Mouse (Mus musculus) heart, postnatal 0 days (tissue): ENCODE measurements around the gene Csnk1g2. TPM values are rescaled to one million over a fixed set of nuclear protein-coding genes. Genes with fewer than 3 reads are reported as not detected.

Experiments used
- ATAC-seq: fragments of 200-750 bp; cut with Nextera tagmentation; 2 replicates; pipeline ENCODE4 v1.8.0; 2017; ENCODE audit warnings: low read depth, moderate number of reproducible peaks, moderate library complexity; ENCODE audit not compliant: insufficient read depth
- DNase-seq: peaks from one replicate; pipeline ENCODE4 v3.0.0-alpha.2; 2016; ENCODE audit warnings: low spot score
- H3K27ac ChIP-seq: fragments of 300-500 bp; sonication (generic); 2 replicates; pipeline ENCODE4 v1.5.1; 2014; ENCODE audit warnings: low read depth, mild to moderate bottlenecking
- H3K27me3 ChIP-seq: fragments of 300-500 bp; sonication (generic); 2 replicates; pipeline ENCODE4 v1.6.1; 2014; ENCODE audit warnings: low read length, mixed read lengths; ENCODE audit not compliant: control insufficient read depth, insufficient read depth
- H3K36me3 ChIP-seq: fragments of 300-500 bp; sonication (generic); replicated peaks from 2 replicates; pipeline ENCODE4 v1.6.1; 2014; ENCODE audit warnings: low read length, mixed read lengths; ENCODE audit not compliant: control insufficient read depth, insufficient read depth
- H3K4me1 ChIP-seq: fragments of 300-500 bp; sonication (generic); 2 replicates; pipeline ENCODE4 v1.6.1; 2014; ENCODE audit warnings: antibody characterized with exemption; ENCODE audit not compliant: control insufficient read depth, insufficient read depth
- H3K4me2 ChIP-seq: fragments of 300-500 bp; sonication (generic); 2 replicates; pipeline ENCODE4 v1.6.1; 2014; ENCODE audit warnings: low read depth, mild to moderate bottlenecking, low read length, moderate library complexity
- H3K4me3 ChIP-seq: fragments of 300-500 bp; sonication (generic); 2 replicates; pipeline ENCODE4 v1.5.1; 2014; ENCODE audit warnings: low read depth, low read length
- H3K9ac ChIP-seq: fragments of 300-500 bp; sonication (generic); replicated peaks from 2 replicates; pipeline ENCODE4 v1.6.1; 2014; ENCODE audit warnings: low read depth, low read length, mixed read lengths
- H3K9me3 ChIP-seq: fragments of 300-500 bp; sonication (generic); replicated peaks from 2 replicates; pipeline ENCODE4 v1.6.1; 2016; ENCODE audit warnings: low read length; ENCODE audit not compliant: control insufficient read depth
- CTCF ChIP-seq: IDR thresholded peaks from 2 replicates; pipeline ENCODE4 v1.5.1; 2016; ENCODE audit warnings: antibody characterized with exemption, control low read depth, low read depth
- EP300 ChIP-seq: IDR thresholded peaks from 2 replicates; pipeline ENCODE4 v1.6.1; 2016; ENCODE audit warnings: antibody characterized with exemption, low read depth
- WGBS: fragments of 180-500 bp; shearing (Covaris S2); extraction: QIAGEN DNeasy Blood & Tissue Kit; methylation state at CpG from one replicate; pipeline ENCODE4 v1.1.7; 2014; 5-methylcytosine and 5-hydroxymethylcytosine counted together
- polyA plus RNA-seq: library from polyadenylated mRNA; unstranded; fragments of >200 nt; fragmentation: Nextera tagmentation; extraction: Ambion mirVana; gene quantifications from 2 replicates; pipeline ENCODE4 v1.2.1, GENCODE M21; 2015
- total RNA-seq: library from RNA; depleted of rRNA; stranded (reverse); fragments of >200 nt; gene quantifications from 2 replicates; pipeline ENCODE4 v1.2.3, GENCODE M21; 2014; ENCODE audit warnings: low replicate concordance

The Csnk1g2 gene
- total and polyA plus RNA-seq, 2 experiments from 2014 or later: 75.6 to 141 TPM

DNA sequence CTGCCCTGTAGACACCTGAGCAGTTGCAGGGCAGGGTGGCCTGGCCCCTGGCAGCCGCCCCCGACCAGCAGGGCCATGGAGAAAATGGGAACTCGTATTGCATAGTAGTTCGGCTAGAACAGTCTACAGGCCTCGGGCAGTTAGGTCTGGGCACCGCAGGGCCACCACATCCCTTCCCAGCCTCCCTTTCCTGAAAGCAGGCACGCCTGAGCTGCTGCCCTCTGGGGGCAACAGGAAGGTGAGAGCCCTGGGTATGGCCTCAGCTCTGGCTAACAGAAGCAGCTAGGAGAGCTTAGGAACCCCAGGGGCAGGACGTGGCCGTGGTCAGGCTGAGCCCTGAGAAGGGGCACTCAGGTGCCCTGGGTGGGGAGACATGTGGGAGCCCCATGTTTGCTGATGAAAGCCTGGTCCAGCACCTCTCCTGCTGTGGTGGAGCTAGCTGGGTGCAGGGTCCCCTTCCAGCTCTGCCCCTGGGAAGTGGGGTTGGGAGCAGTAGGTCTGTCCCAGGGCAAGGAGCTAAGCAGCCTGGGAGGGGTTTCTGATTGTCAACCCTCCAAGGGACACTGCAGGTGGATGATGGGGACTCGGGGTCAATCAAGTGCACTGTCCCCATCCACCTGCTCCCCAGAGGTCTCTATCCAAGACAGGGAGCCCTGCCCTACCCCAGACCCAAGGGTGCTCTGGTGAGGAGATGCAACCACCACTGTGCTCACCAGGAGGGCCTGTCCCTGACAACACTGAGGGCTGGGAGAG is 43.5 kb downstream of the Csnk1g2 start:
- peaks cover 50% of the 10 kb centered on the region for H3K36me3 ChIP-seq
- H3K27me3 ChIP-seq: no peaks in the 10 kb centered on the region
- DNase-seq (no peak), ATAC-seq (no peak)
- H3K4me1 ChIP-seq: peaks cover 34% of the 10 kb centered on the region
- WGBS: 70% methylated on average over 10 of the region's 10 CpGs
- H3K9me3 ChIP-seq: no peaks in the 10 kb centered on the region
- H3K4me2 ChIP-seq: no peak overlapping the region
- TF ChIP-seq CTCF: peak; percentile 22; the same call in 1 of the 2 replicates
- no peak for TF ChIP-seq EP300
- peak overlapping the region; percentile 7; the same call in 1 of the 2 replicates for H3K9ac ChIP-seq
- H3K27ac ChIP-seq: peak overlapping the region; percentile 98
- no peak overlapping the region for H3K4me3 ChIP-seq

DNA sequence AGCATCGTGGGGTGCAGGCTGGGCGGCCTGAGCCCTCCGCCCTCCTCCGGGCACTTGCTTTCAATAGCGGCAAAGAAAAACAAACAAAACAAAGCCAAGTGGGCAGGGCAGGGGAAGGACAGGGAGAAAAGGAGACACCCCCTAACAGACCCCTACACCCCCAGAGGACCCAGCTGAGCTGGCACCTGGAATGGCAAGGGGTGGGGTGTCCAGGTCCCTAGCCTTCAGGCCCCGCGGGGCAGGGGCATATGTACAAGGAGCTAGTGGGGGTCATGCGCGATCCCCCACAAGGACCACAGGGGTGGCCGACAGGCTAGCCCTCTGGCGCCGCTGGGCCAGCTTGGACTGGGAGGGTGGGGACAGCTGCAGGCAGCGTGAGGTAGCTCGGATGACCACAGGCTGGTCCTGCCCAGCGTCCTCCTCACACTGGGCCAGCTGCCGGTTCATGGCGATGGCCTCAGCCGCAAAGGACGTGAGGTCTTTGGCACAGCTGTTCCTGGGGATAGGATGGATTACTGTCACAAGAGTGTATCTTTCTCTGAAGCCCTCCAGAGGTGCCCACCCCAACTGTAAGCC is 44.3 kb downstream of the Csnk1g2 start:
- no peak for ATAC-seq
- Histone ChIP-seq H3K4me1 (peaks cover 38% of the 10 kb centered on the region), H3K27ac (no peak overlapping the region; the same call in 1 of the 2 replicates), H3K9me3 (no peaks in the 10 kb centered on the region), H3K4me2 (no peak overlapping the region), H3K9ac (no peak overlapping the region), H3K4me3 (no peak overlapping the region), H3K27me3 (no peaks in the 10 kb centered on the region), H3K36me3 (peaks cover 56% of the 10 kb centered on the region)
- TF ChIP-seq CTCF: no peak
- no peak for TF ChIP-seq EP300
- WGBS: 81% methylated on average over 19 of the region's 19 CpGs
- no peak for DNase-seq

- Histone ChIP-seq H3K4me3 (no peak overlapping the region), H3K27ac (no peak overlapping the region), H3K9me3 (no peaks in the 10 kb centered on the region), H3K27me3 (no peaks in the 10 kb centered on the region), H3K9ac (no peak overlapping the region), H3K36me3 (peaks cover 59% of the 10 kb centered on the region), H3K4me1 (peaks cover 45% of the 10 kb centered on the region), H3K4me2 (no peak overlapping the region)
- no peak for TF ChIP-seq CTCF
- 83% methylated on average over 11 of the region's 11 CpGs for WGBS
- ATAC-seq (no peak), DNase-seq (no peak)
Measured at GRCm38 (mm10) chr10:80668614-80669013, 46.0 kb downstream of the Csnk1g2 start.

DNA sequence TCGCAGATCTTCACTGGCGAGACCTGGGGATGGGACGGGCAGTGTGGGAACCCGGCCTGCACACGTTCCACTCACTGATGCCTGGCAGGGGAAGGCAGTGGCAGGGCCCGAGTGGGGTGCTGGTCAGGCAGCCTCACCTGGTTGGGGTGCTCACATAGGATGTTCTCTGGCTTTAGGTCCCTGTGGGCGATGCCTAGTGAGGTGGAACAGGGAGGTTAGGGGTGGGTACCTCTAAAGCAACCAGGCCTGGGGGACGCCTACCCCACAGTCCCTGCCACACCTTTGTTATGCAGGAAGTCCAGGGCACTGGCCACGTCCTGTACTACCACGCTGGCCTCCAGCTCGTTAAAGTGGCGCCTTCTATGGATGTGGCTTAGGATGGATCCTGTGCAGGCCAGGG is 46.4 kb downstream of the Csnk1g2 start:
- DNase-seq (no peak), ATAC-seq (no peak)
- WGBS: 86% methylated on average over 12 of the region's 12 CpGs
- Histone ChIP-seq H3K4me2 (no peak overlapping the region), H3K9me3 (no peaks in the 10 kb centered on the region), H3K4me1 (peaks cover 45% of the 10 kb centered on the region), H3K27me3 (no peaks in the 10 kb centered on the region), H3K9ac (no peak overlapping the region), H3K4me3 (no peak overlapping the region), H3K36me3 (peaks cover 59% of the 10 kb centered on the region), H3K27ac (no peak overlapping the region)
- TF ChIP-seq EP300 (no peak), CTCF (no peak)

DNA sequence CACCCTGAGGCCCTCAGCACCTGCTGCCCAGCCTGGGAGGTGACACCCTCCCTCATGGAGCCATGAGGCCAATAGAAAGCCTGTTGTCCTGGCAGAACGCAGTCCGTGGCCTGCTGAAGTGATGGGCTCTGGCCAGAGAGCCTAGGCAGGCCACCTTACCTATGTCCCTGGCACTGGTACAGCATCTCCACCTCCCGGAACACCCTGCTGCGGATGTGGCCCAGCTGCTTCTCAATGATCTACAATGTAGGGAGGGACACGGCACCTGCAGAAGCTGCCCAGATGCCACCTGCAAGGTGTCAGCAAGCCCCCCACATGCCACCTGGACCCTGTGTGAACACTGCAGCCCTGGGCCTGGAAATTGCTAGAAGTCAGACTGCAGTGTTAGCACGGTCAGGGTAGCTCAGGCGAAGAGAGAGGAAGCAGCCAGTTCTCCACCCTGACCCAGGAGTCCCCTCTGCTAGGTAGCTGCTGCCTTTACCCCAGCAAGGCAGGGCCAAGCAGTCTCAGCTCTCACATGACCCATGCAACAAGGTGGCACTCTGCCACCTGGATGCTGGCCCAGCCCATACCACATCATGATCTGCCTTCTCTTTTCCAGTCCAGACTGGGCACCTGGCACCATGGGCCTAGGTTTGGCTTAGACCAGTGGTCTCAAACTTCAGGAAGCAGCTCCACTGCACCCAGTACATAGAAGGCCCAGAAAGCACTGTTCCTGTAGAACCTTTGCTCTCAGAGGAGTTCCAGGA is 47.3 kb downstream of the Csnk1g2 start:
- Histone ChIP-seq H3K9me3 (no peaks in the 10 kb centered on the region), H3K4me2 (no peak overlapping the region), H3K27ac (peak overlapping the region; percentile 51), H3K4me1 (peaks cover 50% of the 10 kb centered on the region), H3K9ac (no peak overlapping the region), H3K4me3 (no peak overlapping the region), H3K36me3 (peaks cover 59% of the 10 kb centered on the region), H3K27me3 (no peaks in the 10 kb centered on the region)
- DNase-seq: peak; percentile 73
- no peak; the same call in 1 of the 2 replicates for TF ChIP-seq EP300
- TF ChIP-seq CTCF: no peak
- peak; percentile 66 for ATAC-seq
- 76% methylated on average over 7 of the region's 7 CpGs for WGBS
